Mouse (Mus musculus): ENCODE data around the gene Gm3033. TPM values are rescaled to one million over a fixed set of nuclear protein-coding genes. Genes with fewer than 3 reads are reported as not detected.

The Gm3033 gene
- total RNA-seq (2023): not detected

DNA sequence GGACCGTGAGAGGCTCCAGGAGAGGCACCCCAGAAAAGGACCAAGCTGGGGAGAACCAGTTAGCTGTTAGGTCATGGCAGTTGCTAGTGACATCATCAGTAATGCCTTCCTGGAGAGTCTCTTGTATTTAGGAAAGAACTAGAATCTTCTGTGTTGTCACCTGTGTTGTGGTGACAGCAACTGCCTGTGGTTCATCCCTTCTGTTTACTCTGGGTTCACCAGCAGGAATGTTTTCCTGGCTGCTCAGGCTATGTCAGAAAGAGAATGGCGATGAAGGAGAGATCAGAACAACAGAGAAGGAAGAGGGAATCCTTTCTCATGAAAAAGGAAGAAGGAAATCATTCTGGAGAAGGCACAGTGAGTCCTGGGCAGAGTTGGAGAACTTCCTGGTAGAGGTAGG, at the start of gene Gm3033:
Gene Gm3033, plus strand, starts transcription at position 301 of the 400 bp plus-strand sequence.

DNA sequence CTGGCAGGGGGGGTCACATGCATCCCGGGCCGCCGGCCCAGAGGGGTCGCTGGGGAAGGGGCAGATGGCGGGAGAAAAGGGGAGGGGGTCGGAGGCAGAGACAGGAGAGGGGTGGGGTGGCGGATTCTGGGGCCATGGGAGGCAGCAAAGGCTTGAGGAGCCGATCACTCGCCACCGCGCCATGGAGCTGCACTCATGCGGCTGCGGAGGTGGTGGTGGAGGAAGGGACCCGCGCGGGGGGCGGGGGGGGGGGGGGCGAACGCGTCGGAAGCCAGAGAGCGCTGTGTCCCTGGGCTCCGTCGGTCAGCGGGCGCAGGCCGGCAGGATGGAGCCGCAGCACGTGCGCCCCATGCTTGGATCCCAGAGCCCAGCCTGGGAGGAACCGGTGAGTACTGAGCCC, 36.3 kb upstream of the Gm3033 start, which contains the start of gene Gm3002:
Gene Gm3002, plus strand, starts transcription at position 301 of the 400 bp plus-strand sequence.

DNA sequence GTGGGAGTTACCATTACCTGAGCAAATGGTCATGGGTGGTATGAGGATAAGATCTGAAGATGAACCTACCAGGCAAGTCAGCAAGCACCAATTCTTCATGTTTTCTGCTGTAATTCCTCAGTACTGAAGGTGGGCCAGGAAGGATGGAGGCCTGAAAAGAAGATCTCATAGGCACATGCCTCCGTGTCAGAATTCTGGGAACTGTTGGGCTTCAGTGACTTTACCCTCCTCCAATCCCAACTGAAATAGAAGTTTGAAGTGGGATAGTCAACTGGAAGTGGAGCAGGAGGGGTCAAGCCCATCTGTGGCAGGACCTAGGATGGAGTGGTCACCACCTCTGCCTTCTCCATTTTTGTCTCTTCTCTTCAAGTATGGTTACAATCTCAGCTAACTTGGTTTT, 37.8 kb downstream of the Gm3033 start, which contains the start of gene Gm2916:
Gene Gm2916, plus strand, starts transcription at position 301 of the 400 bp plus-strand sequence.

Other genes with a start within 250 kb of the Gm3033 start
- not detected for gene Gm3012, start 211.7 kb upstream of the Gm3033 start, total RNA-seq (2023)
- gene Gm3020, start 194.2 kb upstream of the Gm3033 start, total RNA-seq (2023): 0.50 TPM
- not detected for gene Gm3043, start 157.5 kb upstream of the Gm3033 start, total RNA-seq (2023)
- gene Gm3002, start 36.2 kb upstream of the Gm3033 start, total RNA-seq (2023): not detected
- gene Gm2916, start 37.9 kb downstream of the Gm3033 start, total RNA-seq (2023): not detected
- not detected for gene Gm3029, start 85.5 kb downstream of the Gm3033 start, total RNA-seq (2023)
- not detected for gene Gm3095, start 117.3 kb downstream of the Gm3033 start, total RNA-seq (2023)
- gene Gm3099, start 152.1 kb downstream of the Gm3033 start, total RNA-seq (2023): not detected
- not detected for gene Gm5796, start 177.7 kb downstream of the Gm3033 start, total RNA-seq (2023)
- gene Gm3115, start 237.9 kb downstream of the Gm3033 start, total RNA-seq (2023): not detected

Measured in CD4-positive naive resting alpha-beta T cell, adult 57 days (primary cell).